Mouse (Mus musculus) lung, embryonic 16.5 days (tissue): Measurements from ENCODE around the gene Tspan1. TPM values are rescaled to one million over a fixed set of nuclear protein-coding genes. Genes with fewer than 3 reads are reported as not detected.

Experiments used
- ATAC-seq: fragments of 200-750 bp; cut with Nextera tagmentation; 2 replicates; pipeline ENCODE4 v1.8.0; 2017; ENCODE audit warnings: low read depth, mild to moderate bottlenecking, moderate library complexity
- H3K27ac ChIP-seq: fragments of 300-500 bp; sonication (generic); 2 replicates; pipeline ENCODE4 v1.5.1; 2014; ENCODE audit warnings: mild to moderate bottlenecking, control low read depth, low read length
- H3K27me3 ChIP-seq: fragments of 300-500 bp; sonication (generic); 2 replicates; pipeline ENCODE4 v1.6.1; 2014; ENCODE audit warnings: low read depth, low read length, mixed read lengths; ENCODE audit not compliant: control insufficient read depth, insufficient read depth
- H3K36me3 ChIP-seq: fragments of 300-500 bp; sonication (generic); 2 replicates; pipeline ENCODE4 v1.6.1; 2014; ENCODE audit warnings: low read length; ENCODE audit not compliant: control insufficient read depth, insufficient read depth
- H3K4me1 ChIP-seq: fragments of 300-500 bp; sonication (generic); replicated peaks from 2 replicates; pipeline ENCODE4 v1.6.1; 2014; ENCODE audit warnings: low read length, mixed read lengths; ENCODE audit not compliant: control insufficient read depth, insufficient read depth
- H3K4me2 ChIP-seq: fragments of 300-500 bp; sonication (generic); 2 replicates; pipeline ENCODE4 v1.6.1; 2014; ENCODE audit warnings: low read depth, low read length, control low read depth
- H3K4me3 ChIP-seq: fragments of 300-500 bp; sonication (generic); 2 replicates; pipeline ENCODE4 v1.5.1; 2014; ENCODE audit warnings: mild to moderate bottlenecking, low read length, control low read depth
- H3K9ac ChIP-seq: fragments of 300-500 bp; sonication (generic); 2 replicates; pipeline ENCODE4 v1.6.1; 2014; ENCODE audit warnings: low read length, control low read depth
- H3K9me3 ChIP-seq: fragments of 300-500 bp; sonication (generic); 2 replicates; pipeline ENCODE4 v1.6.1; 2016; ENCODE audit warnings: low read length; ENCODE audit not compliant: control insufficient read depth
- WGBS: fragments of 180-500 bp; shearing (Covaris S2); extraction: QIAGEN DNeasy Blood & Tissue Kit; methylation state at CpG from one replicate; pipeline ENCODE4 v1.1.7; 2014; 5-methylcytosine and 5-hydroxymethylcytosine counted together
- polyA plus RNA-seq: library from polyadenylated mRNA; unstranded; fragments of >200 nt; fragmentation: Nextera tagmentation; extraction: Ambion mirVana; gene quantifications from 2 replicates; pipeline ENCODE4 v1.2.1, GENCODE M21; 2015

Gene Tspan1
- polyA plus RNA-seq, 1 experiment from 2014 or later, result 22.6 TPM

- Histone ChIP-seq H3K4me1 (peaks cover 11% of the 10 kb centered on the region), H3K36me3 (no peaks in the 10 kb centered on the region), H3K4me3 (no peak overlapping the region), H3K27ac (no peak overlapping the region), H3K4me2 (no peak overlapping the region), H3K27me3 (no peaks in the 10 kb centered on the region), H3K9me3 (no peaks in the 10 kb centered on the region), H3K9ac (no peak overlapping the region)
- no peak for ATAC-seq
- WGBS, result 74% methylated on average over 7 of the region's 7 CpGs
These were observed 26.4 kb downstream of the Tspan1 start for GRCm38 (mm10) chr4:116140801-116141574.

- Histone ChIP-seq H3K27ac (no peak overlapping the region), H3K4me1 (no peaks in the 10 kb centered on the region), H3K4me3 (no peak overlapping the region), H3K36me3 (no peaks in the 10 kb centered on the region), H3K27me3 (no peaks in the 10 kb centered on the region), H3K9me3 (no peaks in the 10 kb centered on the region), H3K4me2 (no peak overlapping the region), H3K9ac (no peak overlapping the region)
- no peak for ATAC-seq
- WGBS, result 48% methylated on average over 13 of the region's 13 CpGs
These were observed 29.9 kb downstream of the Tspan1 start for GRCm38 (mm10) chr4:116137421-116137996.

GRCm38 (mm10) chr4:116134990-116135389 is 32.4 kb downstream of the Tspan1 start:
- no peak overlapping the region for H3K27ac ChIP-seq
- H3K9me3 ChIP-seq, result no peaks in the 10 kb centered on the region
- no peak overlapping the region for H3K9ac ChIP-seq
- no peaks in the 10 kb centered on the region for H3K4me1 ChIP-seq
- H3K4me3 ChIP-seq, result no peak overlapping the region
- 19% methylated on average over 2 of the region's 2 CpGs for WGBS
- peak; percentile 43; the same call in 1 of the 2 replicates for ATAC-seq
- H3K4me2 ChIP-seq, result no peak overlapping the region
- H3K27me3 ChIP-seq, result no peaks in the 10 kb centered on the region
- H3K36me3 ChIP-seq, result no peaks in the 10 kb centered on the region

- Histone ChIP-seq H3K9ac (no peak overlapping the region), H3K4me3 (no peak overlapping the region), H3K27me3 (no peaks in the 10 kb centered on the region), H3K9me3 (no peaks in the 10 kb centered on the region), H3K4me1 (no peaks in the 10 kb centered on the region), H3K36me3 (no peaks in the 10 kb centered on the region), H3K4me2 (no peak overlapping the region), H3K27ac (no peak overlapping the region)
- 85% methylated on average over 4 of the region's 4 CpGs for WGBS
- no peak for ATAC-seq
These were observed 34.3 kb downstream of the Tspan1 start for GRCm38 (mm10) chr4:116133126-116133525.

- H3K4me1 ChIP-seq, result peaks cover 6% of the 10 kb centered on the region
- no peak overlapping the region for H3K4me3 ChIP-seq
- WGBS, result 74% methylated on average over 6 of the region's 6 CpGs
- H3K9ac ChIP-seq, result no peak overlapping the region
- H3K36me3 ChIP-seq, result no peaks in the 10 kb centered on the region
- no peak overlapping the region for H3K4me2 ChIP-seq
- H3K27ac ChIP-seq, result no peak overlapping the region
- H3K27me3 ChIP-seq, result no peaks in the 10 kb centered on the region
- H3K9me3 ChIP-seq, result no peaks in the 10 kb centered on the region
- no peak for ATAC-seq
These were observed 39.4 kb downstream of the Tspan1 start for GRCm38 (mm10) chr4:116127956-116128355.

- Histone ChIP-seq H3K9me3 (no peaks in the 10 kb centered on the region), H3K4me2 (no peak overlapping the region), H3K9ac (no peak overlapping the region), H3K4me1 (peaks cover 9% of the 10 kb centered on the region), H3K27ac (no peak overlapping the region), H3K36me3 (no peaks in the 10 kb centered on the region), H3K27me3 (no peaks in the 10 kb centered on the region), H3K4me3 (no peak overlapping the region)
- WGBS, result 85% methylated on average over 4 of the region's 4 CpGs
- ATAC-seq, result no peak
These were observed 41.5 kb downstream of the Tspan1 start for GRCm38 (mm10) chr4:116125803-116126386.

GRCm38 (mm10) chr4:116123602-116124519 is 43.5 kb downstream of the Tspan1 start, which contains the start of the genes Rad54l and Pomgnt1:
Rad54l (minus strand) TSS chr4:116123690.
Pomgnt1 (plus strand) TSS chr4:116123840.
- Histone ChIP-seq H3K36me3 (no peaks in the 10 kb centered on the region), H3K4me2 (peak within 1 kb of the TSS; percentile 61), H3K9me3 (no peaks in the 10 kb centered on the region), H3K4me3 (peak within 1 kb of the TSS; percentile 57), H3K27me3 (no peaks in the 10 kb centered on the region), H3K27ac (peak within 1 kb of the TSS; percentile 60), H3K4me1 (peaks cover 9% of the 10 kb centered on the region), H3K9ac (peak within 1 kb of the TSS; percentile 72)
- WGBS, result 4% methylated on average over 24 of the region's 24 CpGs
- peak; percentile 99 for ATAC-seq

- peak overlapping the region; percentile 61 for H3K4me2 ChIP-seq
- no peak overlapping the region for H3K27ac ChIP-seq
- no peaks in the 10 kb centered on the region for H3K9me3 ChIP-seq
- peak overlapping the region; percentile 66 for H3K9ac ChIP-seq
- no peaks in the 10 kb centered on the region for H3K36me3 ChIP-seq
- ATAC-seq, result no peak
- no peaks in the 10 kb centered on the region for H3K27me3 ChIP-seq
- H3K4me1 ChIP-seq, result peaks cover 9% of the 10 kb centered on the region
- WGBS, result 0% methylated on average over 1 of the region's 1 CpGs
- peak overlapping the region; percentile 57 for H3K4me3 ChIP-seq
These were observed 44.6 kb downstream of the Tspan1 start for GRCm38 (mm10) chr4:116122762-116123161.
